Mouse (Mus musculus): ENCODE measurements around the gene Rhbdf2.

The Rhbdf2 gene

GRCm38 (mm10) chr11:116659027-116659621 lies 32.3 kb upstream of the Rhbdf2 start:
- no peak for DNase-seq (ENCODE audit: low spot score in 2 of 2)

GRCm38 (mm10) chr11:116658238-116658637 lies 31.4 kb upstream of the Rhbdf2 start:
- DNase-seq (ENCODE audit: low spot score in 2 of 2) = no peak

GRCm38 (mm10) chr11:116657311-116658223 lies 30.7 kb upstream of the Rhbdf2 start:
- DNase-seq (ENCODE audit: low spot score in 2 of 2) = peak; percentile 66 to 87

- DNase-seq (ENCODE audit: low spot score in 2 of 2) = no peak
Measured at GRCm38 (mm10) chr11:116656348-116657191, 29.8 kb upstream of the Rhbdf2 start.

- DNase-seq (ENCODE audit: low spot score in 2 of 2) = peak in 1 of 2 experiments; percentile 52
Measured at GRCm38 (mm10) chr11:116654255-116654821, 27.5 kb upstream of the Rhbdf2 start, which contains the start of gene Cygb. Gene Cygb, minus strand, starts transcription at chr11:116654313.

GRCm38 (mm10) chr11:116653709-116654221 lies 26.9 kb upstream of the Rhbdf2 start:
- peak in 1 of 2 experiments; percentile 51 for DNase-seq (ENCODE audit: low spot score in 2 of 2)

- no peak for DNase-seq (ENCODE audit: low spot score in 2 of 2)
Measured at GRCm38 (mm10) chr11:116653234-116653633, 26.4 kb upstream of the Rhbdf2 start, which contains the start of gene Prcd. Gene Prcd, plus strand, starts transcription at chr11:116653534.

- DNase-seq (ENCODE audit: low spot score in 2 of 2) = no peak
Measured at GRCm38 (mm10) chr11:116652330-116653098, 25.7 kb upstream of the Rhbdf2 start.

GRCm38 (mm10) chr11:116651339-116651738 lies 24.5 kb upstream of the Rhbdf2 start:
- no peak for DNase-seq (ENCODE audit: low spot score in 2 of 2)

- no peak for DNase-seq (ENCODE audit: low spot score in 2 of 2)
Measured at GRCm38 (mm10) chr11:116650811-116651210, 24.0 kb upstream of the Rhbdf2 start.

- no peak for DNase-seq (ENCODE audit: low spot score in 2 of 2)
Measured at GRCm38 (mm10) chr11:116649711-116650337, 23.0 kb upstream of the Rhbdf2 start.

- DNase-seq (ENCODE audit: low spot score in 2 of 2) = no peak
Measured at GRCm38 (mm10) chr11:116648976-116649375, 22.2 kb upstream of the Rhbdf2 start.

GRCm38 (mm10) chr11:116648213-116648921 lies 21.5 kb upstream of the Rhbdf2 start:
- no peak for DNase-seq (ENCODE audit: low spot score in 2 of 2)

GRCm38 (mm10) chr11:116647340-116647991 lies 20.6 kb upstream of the Rhbdf2 start:
- no peak for DNase-seq (ENCODE audit: low spot score in 2 of 2)

- no peak for DNase-seq (ENCODE audit: low spot score in 2 of 2)
Measured at GRCm38 (mm10) chr11:116646771-116647170, 20.0 kb upstream of the Rhbdf2 start.

GRCm38 (mm10) chr11:116646136-116646535 lies 19.3 kb upstream of the Rhbdf2 start:
- no peak for DNase-seq (ENCODE audit: low spot score in 2 of 2)

GRCm38 (mm10) chr11:116645446-116646110 lies 18.8 kb upstream of the Rhbdf2 start:
- DNase-seq (ENCODE audit: low spot score in 2 of 2) = no peak
